Mouse (Mus musculus) 416B (cell line): ENCODE measurements around the gene Creg1.
A peak's percentile ranks its signal among the peaks of the same experiment; 100 is the strongest.
"Not testable (repeated sequence)": the region's sequence is repeated elsewhere in the genome, so short reads cannot be mapped to it uniquely, and the experiment has no call there.

Source experiments
- DNase-seq: peaks from one replicate; pipeline ENCODE4 v3.0.0; 2011; ENCODE audit warnings: low read depth

The Creg1 gene

DNA sequence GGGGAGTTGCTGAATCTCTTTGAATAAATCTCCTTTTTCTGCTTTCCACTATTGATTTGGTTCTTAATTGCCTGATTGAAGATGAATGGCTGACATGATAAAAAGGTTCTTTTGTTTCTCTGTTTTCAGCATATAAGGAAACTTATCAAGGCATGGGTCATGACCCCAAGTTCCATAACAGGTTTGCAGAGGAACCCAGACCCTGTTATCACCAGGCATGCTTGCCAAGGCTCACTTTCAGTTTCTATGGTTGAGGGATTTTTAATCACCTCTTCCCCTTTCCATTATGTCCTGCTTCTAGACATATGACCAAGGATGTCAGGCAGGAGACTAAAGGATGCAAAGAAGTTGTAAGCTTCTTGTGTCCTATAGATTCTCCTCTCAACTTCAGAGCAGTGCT, 12.4 kb upstream of the Creg1 start:
- DNase-seq: no peak

DNA sequence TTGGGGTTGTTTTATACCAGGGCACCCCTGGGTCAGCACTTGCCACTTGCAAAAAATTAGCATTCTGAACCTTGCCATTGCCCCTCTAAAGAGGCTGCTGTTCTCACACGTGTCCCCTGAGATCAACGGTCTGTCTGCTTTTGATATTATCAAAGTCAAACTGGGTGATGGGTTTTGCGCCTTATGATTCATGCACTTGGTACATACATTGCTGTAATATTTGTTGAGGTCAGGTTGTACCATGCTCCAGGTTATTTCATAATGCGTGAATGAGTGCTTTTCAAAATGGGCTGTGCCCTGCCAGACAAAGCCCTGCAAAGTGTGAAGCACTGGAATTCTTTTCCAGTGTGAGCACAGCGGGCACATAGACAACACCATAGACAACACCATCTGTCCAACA, 11.7 kb upstream of the Creg1 start:
- DNase-seq: peak; percentile 45

DNA sequence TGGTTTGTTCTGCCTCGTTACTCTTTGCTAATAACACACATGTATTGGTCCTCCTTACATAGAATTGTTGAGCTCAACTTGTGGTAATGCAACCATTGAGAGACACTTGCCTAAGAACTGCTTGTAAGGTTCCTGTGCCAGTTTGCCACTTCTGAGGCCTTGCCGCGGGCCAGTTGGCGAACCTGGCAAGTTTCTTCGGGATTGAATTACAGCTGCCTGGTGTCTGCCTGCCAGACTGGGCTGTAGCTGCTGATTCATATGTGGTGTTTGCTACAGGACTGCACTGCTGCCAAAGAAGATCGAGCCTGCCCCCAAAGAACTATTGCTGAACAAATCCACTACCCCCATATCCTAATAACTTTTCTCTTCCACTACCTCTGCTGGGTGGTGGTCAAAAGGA, 9.3 kb upstream of the Creg1 start:
- no peak for DNase-seq

DNA sequence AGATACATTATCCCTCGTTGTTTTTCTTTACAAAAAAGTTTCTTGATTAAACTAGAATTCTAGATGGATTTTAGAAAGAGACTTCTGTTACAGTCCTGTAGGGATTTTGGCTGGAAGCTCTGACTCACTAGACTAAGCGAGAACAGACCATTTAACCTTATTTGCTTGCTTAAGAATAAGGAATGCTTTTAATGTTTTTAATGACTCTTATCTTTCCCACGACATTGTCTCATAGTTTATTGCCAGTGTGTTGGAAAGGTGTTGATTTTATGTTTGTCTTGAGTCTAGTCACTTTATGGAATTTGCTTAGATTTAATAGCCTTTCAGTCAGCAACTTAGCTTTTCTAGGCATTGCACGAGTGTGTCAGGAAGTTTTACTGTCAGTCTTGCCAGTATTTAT, 8.4 kb upstream of the Creg1 start:
- no peak for DNase-seq

DNA sequence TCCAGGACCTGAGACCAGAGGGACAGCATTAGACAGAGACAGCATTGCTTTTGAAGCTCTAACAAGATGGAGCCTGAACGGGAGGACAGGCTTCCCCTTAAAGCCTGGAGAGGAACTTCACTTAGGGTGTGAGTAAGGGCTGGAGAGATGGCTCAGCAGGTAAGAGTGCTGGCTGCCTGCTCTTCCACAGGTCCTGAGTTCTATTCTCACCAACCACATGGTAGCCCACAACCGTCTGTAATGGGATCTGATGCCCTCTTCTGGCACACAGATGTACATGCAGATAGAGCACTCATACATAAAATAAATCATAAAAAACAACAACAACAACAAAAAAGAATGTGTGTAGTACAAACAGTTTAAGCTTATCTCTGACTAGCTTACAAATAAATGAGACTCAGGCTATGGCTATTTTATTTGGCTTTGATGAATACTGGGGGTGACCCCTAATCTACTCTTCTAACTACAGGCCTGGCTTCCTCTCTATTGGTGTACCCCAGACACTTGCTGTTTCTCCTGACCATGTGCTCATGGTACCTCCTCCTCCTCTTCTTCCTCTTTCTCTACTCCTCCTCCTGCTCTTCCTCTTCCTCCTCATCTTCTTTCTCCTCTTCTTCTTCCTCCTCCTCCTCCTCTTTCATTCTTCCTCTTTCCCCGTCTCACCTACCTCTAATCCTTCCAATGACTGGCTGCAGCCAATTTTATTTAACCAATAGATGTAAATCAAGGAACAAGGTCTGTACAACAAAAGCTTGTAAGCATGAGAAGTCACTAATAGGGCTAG, 1.8 kb upstream of the Creg1 start:
- peak; percentile 33 for DNase-seq

DNA sequence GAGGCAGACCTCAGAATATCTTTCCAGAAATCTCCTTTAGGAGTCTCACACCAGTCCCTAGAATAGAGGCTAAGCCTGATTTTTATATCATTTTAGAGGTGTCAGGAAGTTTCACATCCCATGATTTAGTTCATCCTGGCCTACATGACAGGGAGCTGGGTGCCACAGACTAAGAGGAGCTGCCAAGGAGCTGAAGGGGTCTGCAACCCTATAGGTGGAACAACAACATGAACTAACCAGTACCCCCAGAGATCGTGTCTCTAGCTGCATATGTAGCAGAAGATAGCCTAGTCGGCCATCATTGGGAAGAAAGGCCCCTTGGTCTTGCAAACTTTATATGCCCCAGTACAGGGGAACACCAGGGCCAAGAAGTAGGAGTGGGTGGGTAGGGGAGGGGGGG, 1.0 kb upstream of the Creg1 start:
- DNase-seq: not testable (repeated sequence)

DNA sequence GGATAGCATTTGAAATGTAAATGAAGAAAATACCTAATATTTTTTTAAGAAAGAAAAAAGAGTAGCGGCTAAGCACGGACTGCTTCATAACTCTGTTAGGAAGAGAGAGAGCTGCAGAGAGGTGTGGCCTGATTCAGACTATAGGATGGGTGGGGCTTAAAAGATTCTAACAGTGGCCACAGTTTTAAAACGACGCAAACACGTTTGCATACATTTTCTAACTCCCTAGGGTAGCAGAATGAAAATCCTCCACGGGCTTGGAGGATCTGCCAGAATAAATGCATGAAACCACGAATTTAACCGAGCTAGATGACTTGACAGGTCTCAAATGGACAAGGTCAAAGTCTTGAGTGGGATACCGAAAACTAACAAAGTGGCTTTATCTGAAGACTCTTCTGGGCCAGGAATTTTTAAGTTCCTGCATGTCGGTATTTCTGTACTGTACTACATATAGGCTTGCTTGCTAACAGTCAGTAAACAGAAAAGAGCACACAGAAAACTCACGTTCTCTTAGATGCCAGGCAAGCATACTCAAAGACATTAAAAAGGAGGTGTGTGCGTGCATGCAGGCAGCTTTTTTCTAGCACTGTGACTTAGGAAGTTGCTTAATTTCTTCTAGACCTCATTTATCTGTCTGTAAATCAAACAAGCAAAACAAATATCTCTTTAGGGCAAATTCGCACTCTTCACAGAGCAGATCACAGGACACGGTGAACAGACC, 472 bp upstream of the Creg1 start:
- DNase-seq: peak; percentile 79

DNA sequence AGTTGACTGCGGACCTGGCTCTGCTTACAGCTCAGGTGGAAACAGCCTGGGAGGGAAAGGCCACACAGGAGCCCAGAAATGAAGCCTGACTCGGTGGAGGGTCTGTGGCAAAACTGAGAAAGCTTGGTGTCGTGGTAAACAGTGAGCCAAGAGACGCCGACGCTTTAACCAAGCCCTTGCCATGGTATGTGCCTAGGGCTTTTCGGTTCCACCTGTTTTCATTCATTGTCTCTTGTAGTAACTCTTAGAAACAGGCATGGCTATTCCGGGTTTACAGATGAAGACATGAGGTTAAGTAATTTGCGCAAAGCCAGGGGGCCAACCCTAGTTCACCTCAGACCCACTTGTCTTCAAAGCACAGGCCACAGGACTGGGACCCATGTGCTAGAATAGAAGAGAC, 1.0 kb downstream of the Creg1 start:
- DNase-seq: no peak

DNA sequence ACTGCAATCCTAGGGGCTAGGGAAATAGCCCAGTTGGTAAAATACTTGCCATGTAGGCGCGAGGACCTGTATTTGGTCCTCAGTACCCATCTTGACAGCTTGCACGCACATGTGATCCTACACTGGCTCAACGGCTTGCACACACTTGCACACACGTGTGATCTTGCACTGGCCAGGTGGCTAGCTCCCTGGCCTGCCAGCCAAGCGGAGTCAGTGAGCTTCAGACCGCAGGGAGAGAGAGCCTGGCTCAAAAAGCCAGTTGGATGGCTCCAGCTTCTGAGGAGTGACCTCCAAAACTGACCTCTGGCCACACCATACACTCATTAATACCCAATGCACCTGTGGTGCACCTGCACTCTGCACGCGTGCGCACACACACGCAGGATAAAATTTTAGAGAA, 1.5 kb downstream of the Creg1 start:
- DNase-seq: no peak

DNA sequence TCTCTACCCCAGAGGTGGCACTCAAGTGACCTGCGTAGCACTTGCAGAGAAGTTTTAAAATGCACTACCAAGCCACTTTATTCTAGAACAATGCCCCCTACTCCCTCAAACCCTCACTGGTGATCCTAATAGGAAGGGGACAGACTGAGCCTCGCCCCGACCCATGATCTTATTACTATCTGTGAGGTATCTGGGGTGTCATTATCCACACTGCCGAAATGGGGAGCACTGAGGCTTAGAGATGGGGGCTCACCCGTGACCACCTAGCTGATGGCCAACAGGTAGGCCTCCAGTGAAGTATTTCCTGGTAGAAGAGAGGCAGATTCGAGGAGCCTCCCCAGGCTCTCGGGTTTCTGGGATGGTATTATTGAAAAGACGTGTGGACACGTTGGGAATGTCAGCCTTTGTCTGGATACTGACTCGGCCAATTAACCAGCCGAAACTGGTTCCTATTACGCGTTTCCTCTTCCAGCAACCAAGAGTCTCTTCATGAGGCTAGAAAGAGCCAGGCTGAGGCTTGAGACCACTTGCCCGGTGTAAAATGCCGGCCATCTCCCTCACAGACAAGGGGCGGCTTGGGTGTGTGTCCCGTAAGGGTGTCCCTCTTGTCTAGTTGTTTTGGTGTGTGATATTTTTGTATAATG, 2.2 kb downstream of the Creg1 start:
- no peak for DNase-seq

DNA sequence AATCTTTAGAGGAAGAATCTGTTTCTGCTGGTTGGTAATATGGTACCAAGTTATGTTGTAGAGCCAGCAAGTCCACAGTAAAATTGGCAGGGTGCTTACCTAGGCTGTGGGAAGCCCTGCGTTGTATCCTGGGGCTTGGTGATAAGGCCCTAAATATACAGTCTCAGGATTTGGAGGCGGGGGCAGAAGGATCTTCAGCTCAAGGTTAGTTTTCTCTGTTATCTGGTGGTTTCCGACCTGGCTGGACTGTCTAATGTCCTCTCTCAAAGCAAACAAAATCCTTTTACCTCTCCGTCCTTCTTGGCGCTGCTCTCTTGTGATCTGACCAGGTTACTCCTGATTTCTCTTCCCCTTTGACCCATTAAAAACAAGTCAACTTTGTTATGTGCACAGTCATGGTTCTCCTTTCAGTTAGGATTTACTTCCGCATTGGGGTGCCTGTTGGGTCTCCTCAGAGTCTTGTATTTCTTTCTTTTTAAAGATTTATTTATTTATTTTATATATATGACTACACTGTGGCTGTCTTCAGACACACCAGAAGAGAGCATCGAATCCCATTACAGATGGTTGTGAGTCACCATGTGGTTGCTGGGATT, 2.8 kb downstream of the Creg1 start:
- no peak for DNase-seq

DNA sequence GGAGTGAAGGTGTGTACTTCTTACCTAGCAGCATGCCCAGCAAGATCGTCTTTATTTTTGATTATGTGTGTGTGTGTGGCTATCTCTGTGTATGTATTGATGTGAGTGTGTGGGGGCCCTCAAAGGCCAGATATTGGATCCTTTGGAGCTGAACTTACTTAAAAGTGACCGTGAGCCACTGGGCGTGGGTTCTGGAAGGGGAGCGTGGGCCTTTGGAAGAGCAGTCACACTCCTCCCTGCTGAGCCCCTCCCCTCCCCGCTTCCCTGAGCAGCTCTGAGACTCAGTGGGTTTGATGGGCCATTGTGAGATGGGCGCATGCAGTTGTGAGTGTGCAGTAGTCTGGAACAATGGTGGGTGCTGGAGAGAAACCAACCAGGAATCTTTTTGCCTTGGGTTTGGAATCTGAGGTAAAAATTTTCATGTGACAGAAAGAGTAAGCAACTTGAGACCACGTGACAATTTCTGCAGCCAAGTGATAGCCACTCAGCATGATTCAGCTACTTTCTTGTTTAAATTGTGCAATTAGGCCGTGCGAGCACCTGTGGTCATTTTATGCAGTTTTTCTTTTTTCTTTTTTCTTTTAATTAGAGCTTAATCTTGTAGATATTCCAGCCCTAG, 5.5 kb downstream of the Creg1 start:
- peak; percentile 89 for DNase-seq

DNA sequence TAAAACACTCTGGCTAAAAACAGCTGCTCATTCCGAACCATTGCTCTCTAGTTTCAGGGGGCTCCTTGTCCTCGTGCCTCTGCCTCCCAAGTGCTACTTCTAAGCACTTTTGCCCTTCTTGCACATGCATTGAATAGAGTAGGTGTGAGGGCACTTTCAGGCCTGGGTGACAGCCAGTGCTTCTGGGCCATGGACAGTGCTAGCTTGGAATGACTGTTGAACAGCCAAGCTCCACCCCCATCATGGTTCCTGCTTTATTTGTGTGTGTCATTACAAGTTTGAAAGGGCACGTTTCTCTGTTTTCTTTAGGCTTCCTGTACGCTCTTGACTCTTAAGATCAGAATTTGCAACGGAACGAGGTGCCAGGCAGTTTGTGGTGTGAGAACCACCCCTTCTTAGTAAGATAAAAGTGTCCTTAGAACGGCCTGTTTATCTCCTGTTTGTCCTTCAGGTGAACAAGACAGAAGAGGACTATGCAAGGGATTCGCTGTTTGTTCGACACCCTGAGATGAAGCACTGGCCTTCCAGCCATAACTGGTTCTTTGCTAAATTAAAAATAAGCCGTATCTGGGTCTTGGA, 6.7 kb downstream of the Creg1 start:
- no peak for DNase-seq

DNA sequence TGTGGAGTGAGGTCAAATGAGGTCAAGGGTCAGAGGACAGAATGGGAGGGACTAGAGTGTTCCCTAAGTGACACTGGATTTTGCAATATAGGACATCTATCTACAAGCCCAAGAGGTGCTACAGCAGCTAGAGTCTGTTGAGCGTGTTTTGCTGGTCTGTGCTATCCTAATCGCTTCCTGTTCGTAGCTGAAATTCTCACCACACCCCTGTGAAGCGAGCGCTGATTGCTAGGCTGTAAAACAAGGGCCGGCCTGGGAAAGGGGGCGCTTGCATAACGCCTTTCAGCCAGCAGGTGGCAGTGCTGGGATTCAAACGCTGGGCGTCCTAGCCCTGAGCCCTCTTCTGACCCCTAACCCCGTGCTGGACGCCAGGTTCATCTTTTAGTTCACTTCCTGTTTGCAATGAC, 7.9 kb downstream of the Creg1 start:
- DNase-seq: peak; percentile 90

DNA sequence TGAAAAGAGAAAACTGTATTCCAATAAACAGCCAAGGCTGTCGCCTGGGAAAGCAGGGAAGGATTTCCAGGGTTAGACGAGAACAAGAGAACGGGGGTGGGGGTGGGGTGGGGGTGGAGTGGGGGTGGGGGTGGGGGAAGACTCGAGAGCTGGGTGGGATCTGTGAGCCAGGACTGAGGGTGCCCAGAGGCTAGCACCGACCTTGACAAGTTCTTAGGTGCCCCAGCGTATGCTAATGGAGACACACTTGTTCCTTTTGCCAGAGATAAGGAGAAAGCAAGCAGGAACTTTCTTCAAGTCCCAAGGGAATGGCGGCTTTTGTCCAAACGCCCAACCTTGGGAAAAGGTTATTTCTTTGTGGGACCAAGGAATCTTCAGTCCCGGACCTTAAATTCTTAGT, 8.5 kb downstream of the Creg1 start:
- DNase-seq: no peak

DNA sequence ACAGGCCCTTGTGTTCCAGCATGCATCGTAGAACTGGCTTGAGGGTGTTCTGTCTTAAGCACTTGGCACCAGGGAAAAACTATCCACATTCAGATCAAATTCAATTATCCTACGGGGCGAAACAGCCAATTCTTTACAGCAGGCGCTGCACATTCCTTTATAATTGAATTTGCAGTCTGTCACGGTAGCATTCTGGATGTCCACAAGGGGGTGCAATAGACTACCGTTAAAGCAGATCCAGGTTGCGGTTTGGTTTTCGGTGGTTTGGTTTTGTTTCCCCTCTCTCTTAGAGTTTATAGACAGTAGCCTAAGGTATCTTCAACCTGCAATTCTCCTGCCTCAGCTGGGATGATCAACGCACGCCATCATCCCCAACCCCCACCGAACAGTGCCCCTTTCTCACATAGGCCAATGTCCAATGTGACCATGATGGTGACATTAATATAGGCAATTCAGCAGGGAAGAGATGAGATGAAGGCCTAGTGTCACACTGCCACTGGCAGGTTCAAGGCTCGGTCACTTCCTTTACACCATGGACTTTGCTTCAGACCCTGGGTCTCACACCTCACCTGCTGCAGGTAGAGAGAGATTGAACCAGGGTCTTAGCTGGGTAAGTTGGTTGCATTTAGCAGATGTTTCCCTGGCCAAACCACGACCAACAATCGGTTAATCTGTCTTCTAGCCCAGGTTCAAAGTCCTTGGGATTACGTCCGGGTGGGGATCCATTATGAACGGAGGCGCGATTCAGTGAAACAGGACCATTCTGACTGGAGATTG, 12.2 kb downstream of the Creg1 start:
- peak; percentile 84 for DNase-seq

DNA sequence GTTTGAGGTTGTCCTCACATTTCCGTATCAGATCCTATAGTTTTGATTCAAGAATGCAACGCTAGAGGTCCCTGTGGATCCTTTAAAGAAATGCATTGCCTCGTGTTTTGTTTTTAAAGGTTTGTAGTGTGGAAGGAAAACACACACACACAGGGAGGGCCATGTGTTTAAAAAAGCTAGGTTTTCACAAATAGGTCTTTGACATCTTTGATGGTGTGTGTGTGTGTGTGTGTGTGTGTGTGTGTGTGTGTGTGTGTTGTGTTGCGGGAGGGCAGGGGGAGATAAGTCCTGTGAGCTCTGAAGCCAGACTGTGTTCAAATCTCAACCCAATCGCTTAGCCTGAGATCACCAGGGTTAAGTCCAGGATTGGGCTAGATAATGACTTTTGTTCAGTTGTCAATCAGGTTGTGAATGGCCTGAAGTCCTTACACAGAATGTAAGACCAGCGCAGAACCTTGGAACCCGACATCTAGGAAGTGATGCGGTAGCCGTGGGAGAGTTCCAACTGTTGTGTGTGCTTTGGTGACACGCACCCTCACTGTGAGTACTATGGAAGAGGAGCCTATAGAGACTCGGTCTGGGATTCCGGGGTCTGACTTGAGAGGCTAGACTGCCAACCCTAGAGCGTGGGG, 16.5 kb downstream of the Creg1 start:
- DNase-seq: peak; percentile 84

DNA sequence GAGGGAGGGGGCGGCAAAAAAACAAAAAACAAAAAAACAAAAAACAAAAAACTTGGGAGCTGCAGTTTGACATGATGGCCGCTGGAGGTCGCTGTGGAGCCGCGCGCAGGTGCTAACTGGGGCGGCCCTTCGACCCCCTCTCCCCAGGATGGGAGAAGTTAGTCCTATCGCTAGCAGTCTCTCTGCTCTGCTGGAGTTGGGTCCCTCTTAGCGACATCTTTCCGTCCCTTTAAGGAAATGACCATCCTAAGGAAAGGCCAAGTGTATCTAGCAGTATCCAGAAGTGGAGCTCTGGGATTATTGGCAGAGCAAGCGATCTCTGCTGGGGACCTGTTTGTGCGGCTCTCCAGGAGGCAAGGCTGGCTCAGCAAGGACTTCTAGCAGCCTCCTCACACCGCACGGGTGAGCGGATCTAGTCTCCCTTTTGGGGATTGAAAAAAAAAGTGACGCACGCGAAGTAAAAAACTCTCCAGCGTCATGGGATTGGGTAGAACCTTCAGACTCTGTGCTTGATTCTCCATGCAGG, 17.1 kb downstream of the Creg1 start:
- peak; percentile 58 for DNase-seq

DNA sequence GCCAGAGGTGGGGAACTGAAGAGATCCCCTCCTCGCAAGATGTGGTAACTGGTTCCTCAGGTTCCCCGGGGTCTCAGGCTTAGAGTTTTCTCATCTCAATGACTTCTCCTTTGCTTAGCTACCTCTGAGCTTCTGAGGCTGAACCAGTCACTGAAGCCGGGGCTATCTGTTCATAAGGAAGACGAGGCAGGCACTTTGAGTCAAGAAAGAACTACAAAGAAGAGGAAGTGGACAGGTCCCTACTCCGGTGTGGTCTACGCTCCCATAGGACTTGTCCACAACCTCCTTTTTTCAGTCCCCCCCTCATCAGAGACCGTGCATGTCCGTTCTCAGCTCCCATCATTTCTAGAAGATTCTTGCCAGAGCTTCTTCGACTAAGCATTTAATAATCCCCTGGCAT, 17.9 kb downstream of the Creg1 start:
- DNase-seq: no peak

DNA sequence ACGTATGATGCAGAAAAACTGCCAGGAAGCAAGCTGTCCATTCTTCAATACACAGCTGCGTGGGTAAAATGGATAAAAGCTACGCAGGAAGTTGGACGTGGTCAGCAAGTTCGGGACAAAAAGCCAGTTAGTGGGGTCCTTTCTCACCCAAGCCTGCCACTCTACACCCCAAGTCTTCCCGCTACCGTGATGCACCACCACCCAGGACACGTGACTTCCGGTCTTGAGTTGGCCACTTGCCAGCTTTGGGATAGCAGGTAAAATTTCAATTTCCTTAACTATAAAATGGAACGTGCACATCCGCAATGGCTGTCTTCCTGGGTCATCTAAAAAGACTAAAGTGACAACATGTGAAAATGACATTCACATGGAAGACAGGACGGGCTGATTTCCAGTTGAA, 18.4 kb downstream of the Creg1 start:
- no peak for DNase-seq

DNA sequence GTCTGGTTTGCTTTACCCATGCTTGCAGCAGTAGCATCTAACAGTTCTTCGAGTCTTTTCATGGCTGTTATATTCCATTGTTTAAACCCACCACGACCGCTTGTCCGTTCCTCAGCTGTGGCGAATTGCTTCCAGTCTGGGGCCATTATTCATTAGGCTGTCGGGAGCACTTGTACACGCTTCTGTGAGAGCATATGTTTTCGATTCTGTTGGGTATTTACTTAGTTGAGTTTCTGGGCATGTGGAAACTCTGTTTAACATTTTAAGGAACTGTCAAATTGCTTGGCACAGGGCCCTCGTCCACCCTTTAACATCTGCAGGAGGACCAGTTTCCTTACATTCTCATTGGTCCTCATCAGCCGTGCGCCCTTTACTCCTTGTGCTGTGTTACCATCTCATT, 22.8 kb downstream of the Creg1 start:
- no peak for DNase-seq
